Mouse (Mus musculus): Measurements from ENCODE around the gene Pim2.
A peak's percentile ranks its signal among the peaks of the same experiment; 100 is the strongest.
"Not testable (repeated sequence)": the region's sequence is repeated elsewhere in the genome, so short reads cannot be mapped to it uniquely, and the experiment has no call there.

Pim2 gene

DNA sequence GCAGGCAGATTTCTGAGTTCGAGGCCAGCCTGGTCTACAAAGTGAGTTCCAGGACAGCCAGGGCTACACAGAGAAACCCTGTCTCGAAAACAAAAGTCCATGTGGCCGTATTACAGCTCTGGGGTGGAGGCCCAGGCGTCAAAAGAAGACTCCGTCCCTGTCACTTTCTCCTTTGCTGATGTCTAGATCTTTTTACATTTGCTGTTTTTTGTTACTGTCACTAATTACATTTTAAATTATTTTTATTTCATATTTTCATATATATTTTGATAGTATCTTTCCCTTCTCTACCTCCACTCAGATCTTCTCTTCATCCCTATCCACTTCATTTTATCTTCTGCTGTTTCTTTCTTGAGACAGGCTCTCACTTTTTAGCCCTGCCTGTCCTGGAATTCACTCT is 29.7 kb downstream of the Pim2 start, which contains the start of gene Gm10491:
Gm10491 (minus strand) TSS at position 101 of the 400 bp plus-strand sequence.
- DNase-seq (ENCODE audit: low spot score), result no peak

DNA sequence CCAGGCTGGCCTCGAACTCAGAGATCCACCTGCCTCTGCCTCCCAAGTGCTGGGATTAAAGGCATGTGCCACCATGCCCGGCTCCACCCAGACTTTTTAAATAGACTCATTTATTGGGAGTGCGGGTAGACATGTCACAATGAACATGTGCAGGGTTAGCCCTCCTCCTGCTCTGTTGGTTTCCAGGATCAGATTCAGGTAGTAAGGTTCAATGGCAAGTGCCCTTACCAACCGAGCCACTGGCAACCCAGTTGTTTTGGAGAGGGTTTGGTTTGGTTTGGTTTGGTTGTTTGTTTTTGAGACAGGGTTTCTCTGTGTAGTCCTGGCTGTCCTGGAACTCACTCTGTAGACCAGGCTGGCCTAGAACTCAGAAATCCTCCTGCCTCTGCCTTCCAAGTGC is 31.2 kb downstream of the Pim2 start, which contains the start of gene Gm10490:
Gm10490 (plus strand) TSS at position 301 of the 400 bp plus-strand sequence.
- not testable (repeated sequence) for DNase-seq (ENCODE audit: low spot score)

DNA sequence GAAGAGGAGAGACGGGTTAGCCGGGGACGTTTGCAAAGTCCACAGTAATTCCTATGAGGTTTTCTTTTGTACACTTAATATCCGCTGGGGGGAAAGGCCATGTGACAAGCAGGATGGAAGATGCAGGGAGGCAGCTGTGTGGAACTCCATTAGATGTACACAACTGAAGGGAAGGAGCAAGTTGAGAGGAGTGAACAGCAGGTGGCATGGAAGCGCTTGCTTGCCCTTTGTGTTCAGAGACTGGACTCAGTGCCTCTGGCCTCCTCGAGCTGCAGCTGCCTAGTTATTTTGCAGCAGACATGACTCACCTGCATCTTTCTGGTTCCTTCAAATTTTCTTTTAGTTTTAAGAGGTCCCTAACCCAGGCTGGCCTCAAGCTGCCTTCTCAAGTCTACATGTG is 32.4 kb downstream of the Pim2 start:
- no peak for DNase-seq (ENCODE audit: low spot score)

DNA sequence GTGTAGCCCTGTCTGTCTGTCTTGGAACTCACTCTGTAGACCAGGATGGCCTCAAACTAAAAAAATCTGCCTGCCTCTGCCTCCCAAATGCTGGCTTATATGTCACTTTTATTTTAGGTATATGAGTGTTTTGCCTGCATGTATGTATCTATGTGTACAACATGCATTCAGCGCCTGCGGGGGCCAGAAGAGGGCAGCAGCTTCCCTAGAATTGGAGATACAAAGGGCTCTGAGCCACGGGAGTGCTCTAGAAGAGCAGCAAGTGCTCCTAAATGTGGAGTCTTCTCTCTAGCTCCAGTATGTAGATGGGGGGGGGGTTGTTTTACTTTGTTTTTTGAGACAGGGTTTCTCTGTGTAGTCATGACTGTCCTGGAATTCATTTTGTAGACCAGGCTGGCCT is 37.6 kb downstream of the Pim2 start:
- DNase-seq (ENCODE audit: low spot score), result not testable (repeated sequence)

DNA sequence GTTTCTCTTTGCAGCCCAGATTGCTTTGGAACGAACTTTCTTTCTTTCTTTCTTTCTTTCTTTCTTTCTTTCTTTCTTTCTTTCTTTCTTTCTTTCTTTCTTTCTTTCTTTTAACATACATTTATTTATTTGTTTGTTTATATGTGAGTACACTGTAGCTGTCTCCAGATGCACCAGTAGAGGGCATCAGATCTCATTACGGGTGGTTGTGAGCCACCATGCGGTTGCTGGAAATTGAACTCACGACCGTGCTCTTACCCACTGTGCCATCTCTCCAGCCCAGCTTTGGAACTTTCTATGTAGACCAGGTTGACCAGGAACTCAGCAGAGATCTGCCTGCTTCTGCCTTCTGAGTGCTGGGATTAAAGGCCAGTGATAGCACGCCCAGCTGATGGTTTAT is 39.9 kb downstream of the Pim2 start:
- not testable (repeated sequence) for DNase-seq (ENCODE audit: low spot score)

DNA sequence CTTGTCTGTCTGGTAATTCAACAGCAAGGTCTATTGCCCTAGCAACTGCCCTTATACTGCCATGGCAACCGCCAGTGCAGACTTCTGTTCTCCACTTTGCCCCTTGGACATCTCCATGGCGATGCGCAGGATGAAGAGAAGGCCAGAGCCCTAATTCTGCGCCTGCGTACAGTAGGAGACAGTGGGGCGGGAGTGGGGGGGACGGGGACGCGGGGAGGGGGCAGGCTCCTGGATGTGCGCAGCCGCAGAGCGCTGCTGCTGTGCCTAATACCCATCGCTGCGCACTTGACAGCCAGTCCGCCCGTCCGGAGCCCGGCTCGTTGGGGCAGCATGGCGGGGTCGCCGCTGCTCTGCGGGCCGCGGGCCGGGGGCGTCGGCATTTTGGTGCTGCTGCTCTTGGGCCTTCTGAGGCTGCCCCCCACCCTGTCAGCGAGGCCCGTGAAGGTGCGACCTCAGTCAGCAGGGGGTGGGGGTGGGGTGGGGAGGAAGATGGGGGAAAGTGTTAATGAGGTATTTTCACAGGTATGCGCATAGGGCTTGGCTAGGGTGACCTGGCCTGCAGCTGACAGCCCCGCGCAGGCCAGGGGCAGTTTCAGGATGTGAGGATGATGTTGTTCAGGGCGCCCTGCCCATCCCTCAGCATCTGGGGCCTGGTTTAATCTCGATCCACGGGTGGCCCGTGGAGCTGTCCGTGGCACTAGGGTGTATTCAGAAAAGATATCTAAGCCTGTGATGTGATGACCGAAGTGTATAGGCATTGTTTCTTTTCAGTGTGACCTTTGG is 41.7 kb downstream of the Pim2 start, which contains the start of gene Pcsk1n:
Pcsk1n (plus strand) TSS at position 222 of the 783 bp plus-strand sequence.
- DNase-seq (ENCODE audit: low spot score), result peak; percentile 74

DNA sequence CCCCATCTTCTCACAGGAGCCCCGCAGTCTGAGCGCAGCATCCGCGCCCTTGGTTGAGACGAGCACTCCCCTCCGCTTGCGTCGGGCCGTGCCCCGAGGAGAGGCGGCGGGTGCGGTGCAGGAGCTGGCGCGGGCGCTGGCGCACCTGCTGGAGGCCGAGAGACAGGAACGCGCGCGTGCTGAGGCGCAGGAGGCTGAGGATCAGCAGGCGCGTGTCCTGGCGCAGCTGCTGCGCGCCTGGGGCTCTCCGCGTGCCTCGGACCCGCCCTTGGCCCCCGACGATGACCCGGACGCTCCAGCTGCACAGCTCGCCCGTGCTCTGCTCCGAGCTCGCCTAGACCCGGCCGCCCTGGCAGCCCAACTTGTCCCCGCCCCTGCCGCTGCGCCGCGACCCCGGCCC is 44.0 kb downstream of the Pim2 start:
- DNase-seq (ENCODE audit: low spot score), result no peak

DNA sequence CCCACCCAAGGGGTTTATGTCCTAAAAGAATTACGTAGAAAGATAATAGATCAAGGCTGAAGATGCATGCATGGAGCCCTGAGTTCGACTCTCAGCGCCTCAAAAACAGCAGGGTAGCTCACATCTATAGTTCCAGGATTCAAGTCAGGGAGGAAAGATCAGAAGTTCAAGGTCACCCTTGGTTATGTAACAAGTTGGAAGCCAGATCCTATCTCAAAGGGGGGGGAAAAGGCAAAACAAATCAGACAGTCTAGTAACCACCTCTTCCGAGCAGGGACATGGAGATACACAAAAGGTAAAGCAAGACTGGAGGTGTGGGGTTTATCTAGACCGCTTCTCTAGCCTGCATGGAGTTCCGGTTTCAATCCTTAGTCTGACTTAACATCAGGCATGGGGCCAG is 48.2 kb downstream of the Pim2 start:
- DNase-seq (ENCODE audit: low spot score), result no peak

DNA sequence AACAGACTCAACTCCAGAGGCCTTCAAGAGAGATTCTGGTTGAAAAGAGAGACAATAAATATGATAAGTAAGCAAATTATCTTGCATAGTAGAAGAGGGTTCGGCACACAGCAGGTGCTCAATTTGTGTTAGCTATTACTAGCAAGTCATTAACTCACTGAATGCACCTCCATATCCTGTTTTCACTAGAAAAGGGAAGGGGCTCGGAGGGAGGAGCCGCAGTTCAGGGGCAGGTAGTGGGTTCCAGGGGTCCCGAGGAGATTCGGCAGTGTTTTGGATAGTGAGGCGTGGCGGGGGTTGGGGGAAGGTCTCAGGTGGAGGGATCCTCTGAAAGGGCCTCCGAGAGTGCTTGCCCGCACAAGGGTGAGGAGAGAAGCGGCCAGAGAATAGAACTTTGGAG is 49.1 kb downstream of the Pim2 start:
- no peak for DNase-seq (ENCODE audit: low spot score)

DNA sequence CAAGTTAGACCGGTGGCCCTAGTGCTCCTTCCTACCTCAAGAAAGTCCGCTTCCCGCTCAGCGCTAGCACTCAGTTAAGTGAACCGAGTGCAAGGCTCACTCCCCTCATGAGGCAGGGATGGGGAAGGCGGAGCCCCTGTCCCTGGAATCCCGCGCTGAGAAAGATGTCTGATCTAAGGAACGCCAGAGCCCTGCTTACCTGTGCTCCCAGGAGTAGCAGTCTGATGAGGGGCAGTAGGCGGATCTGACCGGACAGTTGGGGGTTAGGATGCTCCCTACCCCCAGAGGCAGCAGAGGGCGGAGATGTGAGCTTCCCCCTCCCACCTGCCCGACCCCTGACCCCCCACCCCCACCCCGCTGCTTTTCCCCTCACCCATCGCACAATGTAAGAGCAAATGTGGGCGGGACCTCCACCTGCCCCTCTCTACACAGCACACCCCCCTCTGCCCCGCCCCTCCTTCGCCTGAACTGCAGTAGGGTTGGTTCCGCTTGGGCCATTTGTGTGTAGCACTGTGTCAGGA is 50.3 kb downstream of the Pim2 start, which contains the start of gene Eras:
Eras (minus strand) TSS at position 338 of the 521 bp plus-strand sequence.
- no peak for DNase-seq (ENCODE audit: low spot score)
